Mouse (Mus musculus) liver, adult 2 months (tissue): ENCODE measurements around the gene Car1. TPM values are rescaled to one million over a fixed set of nuclear protein-coding genes. Genes with fewer than 3 reads are reported as not detected.
"Not testable (repeated sequence)": the region's sequence is repeated elsewhere in the genome, so short reads cannot be mapped to it uniquely, and the experiment has no call there.

Experiments
- DNase-seq: peaks from one replicate; pipeline ENCODE4 v3.0.0-alpha.2; 2011; ENCODE audit warnings: low read depth, low spot score; ENCODE audit errors: extremely low read depth
- H3K27ac ChIP-seq: fragments of 200-500 bp; replicated peaks from 2 replicates; pipeline ENCODE4 v1.5.1; 2012; ENCODE audit warnings: low read depth, mild to moderate bottlenecking, control low read depth, inconsistent platforms, low read length; ENCODE audit not compliant: insufficient read depth
- H3K27me3 ChIP-seq: fragments of 200-500 bp; 2 replicates; pipeline ENCODE4 v1.6.1; 2012; ENCODE audit warnings: mild to moderate bottlenecking, moderate library complexity, low read length, inconsistent platforms; ENCODE audit not compliant: control insufficient read depth, insufficient read depth
- H3K36me3 ChIP-seq: fragments of 200-500 bp; 2 replicates; pipeline ENCODE4 v1.6.1; 2012; ENCODE audit warnings: low read length, inconsistent platforms; ENCODE audit not compliant: control insufficient read depth, insufficient read depth
- H3K4me1 ChIP-seq: fragments of 200-500 bp; 2 replicates; pipeline ENCODE4 v1.6.1; 2011; ENCODE audit warnings: low read length; ENCODE audit not compliant: control insufficient read depth, insufficient read depth
- H3K4me3 ChIP-seq: fragments of 200-500 bp; 2 replicates; pipeline ENCODE4 v1.5.1; 2011; ENCODE audit warnings: low read depth, mild to moderate bottlenecking, control low read depth, low read length, moderate library complexity; ENCODE audit not compliant: insufficient read depth
- H3K79me2 ChIP-seq: fragments of 200-500 bp; 2 replicates; pipeline ENCODE4 v1.6.1; 2012; ENCODE audit warnings: inconsistent platforms, mild to moderate bottlenecking, low read length, moderate library complexity; ENCODE audit not compliant: control insufficient read depth, insufficient read depth
- H3K9ac ChIP-seq: fragments of 200-500 bp; 2 replicates; pipeline ENCODE4 v1.6.1; 2012; ENCODE audit warnings: low read depth, mild to moderate bottlenecking, control low read depth, inconsistent platforms, low read length
- CTCF ChIP-seq: fragments of 200-500 bp; IDR thresholded peaks from 2 replicates; pipeline ENCODE4 v1.5.1; 2011; ENCODE audit warnings: low read depth, low read length, control low read depth
- POLR2A ChIP-seq: fragments of 200-500 bp; IDR thresholded peaks from 2 replicates; pipeline ENCODE4 v1.6.1; 2011; ENCODE audit warnings: low read length, control low read depth; ENCODE audit not compliant: insufficient read depth; ENCODE audit errors: extremely low read depth
- WGBS: fragments of 180-500 bp; shearing (Covaris S2); methylation state at CpG from one replicate; pipeline ENCODE4 v1.1.7; 2018; 5-methylcytosine and 5-hydroxymethylcytosine counted together
- polyA plus RNA-seq: library from polyadenylated mRNA; depleted of rRNA; stranded (reverse); fragments of >200 nt; gene quantifications from 2 replicates; pipeline ENCODE4 v1.2.3, GENCODE M21; 2012
- total RNA-seq: library from RNA; depleted of rRNA; stranded (reverse); fragments of >200 nt; gene quantifications from 2 replicates; pipeline ENCODE4 v1.2.3, GENCODE M21; 2014

Gene Car1
- total and polyA plus RNA-seq, 2 experiments: 9.3 to 11.2 TPM

DNA sequence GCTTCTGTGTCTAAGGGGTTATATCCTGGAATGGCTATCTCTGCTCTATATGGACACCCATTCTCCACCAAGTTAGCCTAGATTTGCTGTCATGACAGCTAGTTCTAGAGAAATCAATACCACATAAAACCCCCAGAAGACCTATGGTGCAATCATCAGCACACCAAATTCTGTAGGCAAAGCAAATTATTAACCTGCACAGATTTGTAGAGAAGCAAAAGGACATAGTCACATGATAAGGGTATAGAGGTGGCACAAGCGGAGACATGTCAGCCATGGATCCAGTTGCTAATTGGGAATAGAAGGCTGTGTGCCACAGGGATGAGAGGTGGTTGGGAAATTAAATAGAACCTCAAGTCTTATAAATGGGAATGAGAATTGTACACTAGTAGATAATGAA is 30.8 kb upstream of the Car1 start:
- Histone ChIP-seq H3K4me3 (no peak overlapping the region), H3K27me3 (no peaks in the 10 kb centered on the region), H3K9ac (no peak overlapping the region), H3K4me1 (peaks cover 7% of the 10 kb centered on the region; the same call in 1 of the 2 replicates), H3K79me2 (no peaks in the 10 kb centered on the region), H3K36me3 (no peaks in the 10 kb centered on the region), H3K27ac (no peak overlapping the region)
- TF ChIP-seq CTCF (no peak), POLR2A (no peak)
- 88% methylated on average over 1 of the region's 1 CpGs for WGBS
- DNase-seq: no peak

DNA sequence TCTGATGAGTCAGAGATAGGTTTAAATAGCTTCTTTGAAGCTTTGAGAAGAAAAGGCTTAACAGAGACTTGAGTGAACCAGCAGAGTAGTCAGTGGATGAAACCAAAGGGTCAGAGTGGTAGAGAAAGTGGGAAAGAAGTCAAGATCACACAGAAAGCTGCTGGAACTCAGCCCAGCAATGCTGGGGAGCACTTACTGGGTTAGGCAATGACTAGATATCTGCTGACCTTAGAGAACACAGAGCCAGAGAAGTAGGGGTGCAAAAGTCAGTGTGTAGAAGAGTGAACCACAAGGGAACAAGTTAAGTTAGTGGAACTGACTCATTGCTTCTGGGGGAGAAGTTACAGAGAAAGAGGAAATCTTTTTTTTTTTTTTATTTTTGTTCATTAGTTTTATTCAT is 24.6 kb upstream of the Car1 start:
- H3K4me3 ChIP-seq: no peak overlapping the region
- peak; percentile 99 for DNase-seq
- H3K36me3 ChIP-seq: no peaks in the 10 kb centered on the region
- H3K27me3 ChIP-seq: no peaks in the 10 kb centered on the region
- H3K4me1 ChIP-seq: peaks cover 17% of the 10 kb centered on the region
- H3K79me2 ChIP-seq: no peaks in the 10 kb centered on the region
- H3K27ac ChIP-seq: no peak overlapping the region
- no peak for TF ChIP-seq CTCF
- no peak for TF ChIP-seq POLR2A
- H3K9ac ChIP-seq: no peak overlapping the region

DNA sequence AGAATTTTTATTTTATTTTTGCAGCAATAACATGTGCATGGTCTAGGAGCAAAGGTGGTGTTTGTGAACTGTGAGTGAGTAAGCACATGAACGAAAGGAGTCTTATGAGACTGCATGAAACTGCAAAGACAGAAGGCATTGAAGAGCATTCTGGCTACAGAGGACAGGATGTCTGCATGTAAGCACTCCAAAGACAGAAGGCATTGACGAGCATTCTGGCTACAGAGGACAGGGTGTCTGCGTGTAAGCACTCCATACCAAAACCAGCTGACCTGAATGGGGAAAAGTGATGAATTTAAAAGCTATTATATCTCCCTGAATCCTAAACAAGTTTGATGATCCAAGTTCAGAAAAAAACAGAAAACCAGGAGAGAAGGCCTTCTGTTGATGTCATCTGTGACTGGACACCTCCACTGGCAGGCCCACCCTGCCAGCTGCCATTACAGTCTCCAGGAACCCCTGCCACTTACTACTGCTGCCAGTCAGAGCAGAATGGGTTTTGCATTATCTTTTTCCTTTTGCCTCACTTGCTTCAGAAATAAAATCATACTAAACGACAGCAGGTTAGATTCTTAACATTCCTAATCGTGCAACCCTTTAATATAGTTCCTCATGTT is 23.2 kb upstream of the Car1 start:
- Histone ChIP-seq H3K79me2 (no peaks in the 10 kb centered on the region), H3K9ac (no peak overlapping the region), H3K4me1 (peaks cover 19% of the 10 kb centered on the region), H3K27ac (peak overlapping the region; percentile 55), H3K36me3 (no peaks in the 10 kb centered on the region), H3K4me3 (no peak overlapping the region), H3K27me3 (no peaks in the 10 kb centered on the region)
- DNase-seq: no peak
- 64% methylated on average over 5 of the region's 5 CpGs for WGBS
- no peak for TF ChIP-seq CTCF
- TF ChIP-seq POLR2A: no peak

DNA sequence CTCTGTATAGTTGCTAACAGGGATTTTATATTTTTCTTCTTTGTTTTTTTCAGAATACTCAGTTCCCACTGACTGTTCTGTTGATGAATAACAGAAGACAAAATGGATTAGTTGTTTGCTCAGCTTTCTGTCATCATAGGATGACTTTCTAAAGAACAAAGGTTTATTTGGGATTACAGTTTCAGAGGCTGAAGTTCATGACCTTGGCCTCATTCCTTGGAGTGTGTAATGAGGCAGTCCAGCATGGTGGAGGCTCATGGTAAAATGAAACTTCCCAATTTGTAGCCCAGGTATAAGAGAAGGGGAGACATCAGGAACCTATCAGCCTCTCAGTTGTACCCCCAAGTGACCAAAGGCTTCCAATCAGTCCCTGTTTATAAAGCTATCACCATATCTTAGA is 20.7 kb upstream of the Car1 start:
- Histone ChIP-seq H3K4me1 (peaks cover 19% of the 10 kb centered on the region), H3K79me2 (no peaks in the 10 kb centered on the region), H3K36me3 (no peaks in the 10 kb centered on the region), H3K27ac (peak overlapping the region; percentile 73), H3K9ac (no peak overlapping the region), H3K4me3 (no peak overlapping the region), H3K27me3 (no peaks in the 10 kb centered on the region)
- DNase-seq: peak; percentile 97
- TF ChIP-seq POLR2A: no peak
- no peak for TF ChIP-seq CTCF

DNA sequence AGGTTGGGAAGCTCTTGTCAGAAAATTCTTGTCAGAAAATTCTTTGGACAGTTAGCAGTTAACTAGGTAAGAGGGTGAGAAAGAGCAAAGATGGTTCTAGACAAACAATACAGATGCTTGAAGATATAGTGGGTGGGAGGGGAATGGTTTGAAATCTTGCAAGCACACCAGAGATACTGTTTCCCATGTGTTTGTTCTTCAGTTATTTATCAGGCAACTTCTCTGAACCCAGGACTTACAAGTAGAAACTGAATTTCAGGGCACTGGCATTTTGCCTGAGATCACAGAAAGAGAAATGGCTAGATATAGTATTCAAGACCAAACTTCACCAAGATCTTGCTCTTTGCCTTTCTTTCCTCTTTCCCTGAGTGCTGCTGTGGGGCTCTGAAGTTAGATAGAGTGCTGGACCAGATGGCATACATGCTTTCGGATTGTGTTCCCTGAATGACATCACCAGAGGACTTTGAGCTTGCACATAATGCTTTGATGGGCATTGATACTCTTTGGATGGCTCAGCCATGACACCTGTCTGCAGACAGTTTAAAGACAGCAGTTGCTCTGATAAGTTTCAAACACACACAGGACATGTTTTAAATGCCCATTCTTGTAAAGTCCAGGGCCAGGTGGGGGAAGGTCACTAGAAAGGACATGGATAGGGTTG is 11.8 kb upstream of the Car1 start:
- Histone ChIP-seq H3K27me3 (no peaks in the 10 kb centered on the region), H3K27ac (peak overlapping the region; percentile 54; the same call in 1 of the 2 replicates), H3K36me3 (no peaks in the 10 kb centered on the region), H3K4me3 (no peak overlapping the region), H3K79me2 (no peaks in the 10 kb centered on the region), H3K4me1 (peaks cover 11% of the 10 kb centered on the region; the same call in 1 of the 2 replicates), H3K9ac (no peak overlapping the region)
- WGBS: 21% methylated on average over 1 of the region's 1 CpGs
- TF ChIP-seq POLR2A (no peak), CTCF (peak; percentile 25; the same call in 1 of the 2 replicates)
- peak; percentile 86 for DNase-seq

DNA sequence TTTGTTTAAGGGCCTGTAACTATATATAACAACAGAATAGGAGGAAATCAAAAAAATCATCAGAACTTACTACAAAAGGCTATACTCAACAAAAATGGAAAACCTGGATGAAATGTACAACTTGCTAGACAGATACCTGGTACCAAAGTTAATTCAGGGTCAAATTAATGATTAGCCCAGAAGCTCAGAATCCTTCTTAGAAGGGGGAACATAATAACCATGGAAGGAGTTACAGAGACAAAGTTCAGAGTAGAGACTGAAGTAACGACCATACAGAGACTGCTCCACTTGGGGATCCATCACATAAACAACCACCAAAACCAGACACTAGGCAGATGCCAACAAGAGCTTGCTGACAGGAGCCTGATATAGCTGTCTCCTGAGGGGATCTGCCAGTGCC is 7.2 kb upstream of the Car1 start:
- H3K4me1 ChIP-seq, H3K36me3 ChIP-seq, H3K4me3 ChIP-seq, H3K27ac ChIP-seq, H3K79me2 ChIP-seq, H3K9ac ChIP-seq, H3K27me3 ChIP-seq: not testable (repeated sequence)
- peak; percentile 51 for DNase-seq
- 19% methylated on average over 1 of the region's 1 CpGs for WGBS
